Mouse (Mus musculus) skeletal muscle tissue, adult 2 months (tissue): Measurements from ENCODE around the gene Gabrd.

Experiments
- DNase-seq: peaks from one replicate; pipeline ENCODE4 v3.0.0-alpha.2; 2012; ENCODE audit warnings: low read depth, low spot score

Gabrd gene

GRCm38 (mm10) chr4:155383326-155383725 lies 14.6 kb downstream of the Gabrd start:
- no peak for DNase-seq

- DNase-seq: no peak
These were observed 15.2 kb downstream of the Gabrd start for GRCm38 (mm10) chr4:155382752-155383151.

GRCm38 (mm10) chr4:155381974-155382373 lies 15.9 kb downstream of the Gabrd start:
- DNase-seq: no peak

GRCm38 (mm10) chr4:155371797-155372735 lies 25.8 kb downstream of the Gabrd start:
- no peak for DNase-seq

GRCm38 (mm10) chr4:155370737-155371715 lies 26.9 kb downstream of the Gabrd start:
- no peak for DNase-seq

GRCm38 (mm10) chr4:155368684-155369083 lies 29.2 kb downstream of the Gabrd start:
- DNase-seq: no peak

GRCm38 (mm10) chr4:155367739-155368138 lies 30.2 kb downstream of the Gabrd start:
- DNase-seq: no peak

- no peak for DNase-seq
These were observed 31.1 kb downstream of the Gabrd start for GRCm38 (mm10) chr4:155366784-155367183.

- no peak for DNase-seq
These were observed 35.5 kb downstream of the Gabrd start for GRCm38 (mm10) chr4:155362443-155362842.

GRCm38 (mm10) chr4:155361303-155361791 lies 36.6 kb downstream of the Gabrd start, which contains the start of gene Prkcz:
Gene Prkcz, minus strand, starts transcription at chr4:155361361.
- peak; percentile 49 for DNase-seq

- no peak for DNase-seq
These were observed 37.1 kb downstream of the Gabrd start for GRCm38 (mm10) chr4:155360856-155361255.

GRCm38 (mm10) chr4:155359560-155360464 lies 38.1 kb downstream of the Gabrd start:
- DNase-seq: no peak

GRCm38 (mm10) chr4:155357601-155358000 lies 40.3 kb downstream of the Gabrd start:
- DNase-seq: no peak

GRCm38 (mm10) chr4:155356354-155356753 lies 41.6 kb downstream of the Gabrd start:
- DNase-seq: no peak

GRCm38 (mm10) chr4:155354546-155354945 lies 43.4 kb downstream of the Gabrd start:
- no peak for DNase-seq

- no peak for DNase-seq
These were observed 43.9 kb downstream of the Gabrd start for GRCm38 (mm10) chr4:155354035-155354434.

GRCm38 (mm10) chr4:155352581-155352980 lies 45.3 kb downstream of the Gabrd start:
- DNase-seq: no peak

GRCm38 (mm10) chr4:155346350-155346749 lies 51.6 kb downstream of the Gabrd start:
- no peak for DNase-seq

- DNase-seq: peak; percentile 9
These were observed 52.3 kb downstream of the Gabrd start for GRCm38 (mm10) chr4:155345608-155345953.

GRCm38 (mm10) chr4:155344716-155345607 lies 53.0 kb downstream of the Gabrd start:
- no peak for DNase-seq
